9 mouse cellular contexts compared by ENCODE assay signal in genomic region chr11:117335146-117335545, GRCm38 (mm10).
DNase-seq lines count a peak whose midpoint lies in the region; ATAC-seq and TF ChIP-seq lines count a peak whose summit lies in the region.
"Had no signal": no experiment of that assay in that cellular context is flagged by ENCODE, and none has a peak within 500 bp of the region (broad histone marks: within the 10 kb centered on the region; RNA-seq: fewer than 3 reads in every experiment).

No protein-coding gene starts in this region.

- no peak overlapping the region for H3K4me3 ChIP-seq in lung, embryonic 15.5 days
- H3K4me3 ChIP-seq in embryonic facial prominence, embryonic 11.5 days (ENCODE audit: low read depth, low read length): no peak overlapping the region
- peak overlapping the region; percentile 23; the same call in 1 of the 2 replicates for H3K4me3 ChIP-seq in intestine, postnatal 0 days (ENCODE audit: low read depth, low read length)
- H3K4me3 ChIP-seq in neural tube, embryonic 14.5 days (ENCODE audit: low read depth, low read length): no peak overlapping the region

- ATAC-seq in lung, embryonic 15.5 days (ENCODE audit: borderline replicate concordance, extremely low read depth, low FRiP score, low TSS enrichment): no peak
- no peak for ATAC-seq in embryonic facial prominence, embryonic 11.5 days (replicated peaks; ENCODE audit: insufficient number of reproducible peaks, low FRiP score, low TSS enrichment, low read depth)
- ATAC-seq in intestine, postnatal 0 days: no peak
- no peak for ATAC-seq in neural tube, embryonic 14.5 days (ENCODE audit: low read depth)
- ATAC-seq in frontal cortex, adult (ENCODE audit: low TSS enrichment): no peak

- H3K9ac ChIP-seq in lung, embryonic 15.5 days: peak overlapping the region; percentile 13; the same call in 1 of the 2 replicates
- H3K9ac ChIP-seq in embryonic facial prominence, embryonic 11.5 days (replicated peaks; ENCODE audit: low read length): no peak overlapping the region
- peak overlapping the region; percentile 45; the same call in 1 of the 2 replicates for H3K9ac ChIP-seq in intestine, postnatal 0 days (ENCODE audit: low read depth, low read length)
- peak overlapping the region; percentile 37; the same call in 1 of the 2 replicates for H3K9ac ChIP-seq in neural tube, embryonic 14.5 days (replicated peaks; ENCODE audit: low read depth, low read length)

- TF ChIP-seq CTCF in intestine, postnatal 0 days (IDR thresholded peaks at IDR 0.05; ENCODE audit: low read depth): no peak

- H3K4me2 ChIP-seq in lung, embryonic 15.5 days: peak overlapping the region; percentile 89; the same call in 1 of the 2 replicates
- no peak overlapping the region for H3K4me2 ChIP-seq in embryonic facial prominence, embryonic 11.5 days (ENCODE audit: low read depth, low read length)
- H3K4me2 ChIP-seq in intestine, postnatal 0 days (replicated peaks; ENCODE audit: low read depth): peak overlapping the region; percentile 61
- H3K4me2 ChIP-seq in neural tube, embryonic 14.5 days (ENCODE audit: low read depth, low read length): no peak overlapping the region

- H3K4me1 ChIP-seq in lung, embryonic 15.5 days: peaks cover 94% of the 10 kb centered on the region
- peaks cover 24% of the 10 kb centered on the region for H3K4me1 ChIP-seq in embryonic facial prominence, embryonic 11.5 days (ENCODE audit: control insufficient read depth, insufficient read depth, low read length)
- H3K4me1 ChIP-seq in intestine, postnatal 0 days (replicated peaks; ENCODE audit: control insufficient read depth, insufficient read depth, low read length): peaks cover 38% of the 10 kb centered on the region
- peaks cover 40% of the 10 kb centered on the region for H3K4me1 ChIP-seq in neural tube, embryonic 14.5 days (ENCODE audit: control insufficient read depth, insufficient read depth, low read length)

- no peaks in the 10 kb centered on the region for H3K9me3 ChIP-seq in lung, embryonic 15.5 days
- H3K9me3 ChIP-seq in embryonic facial prominence, embryonic 11.5 days (replicated peaks; ENCODE audit: control insufficient read depth, low read length): no peaks in the 10 kb centered on the region
- no peaks in the 10 kb centered on the region for H3K9me3 ChIP-seq in intestine, postnatal 0 days (ENCODE audit: control insufficient read depth)
- no peaks in the 10 kb centered on the region for H3K9me3 ChIP-seq in neural tube, embryonic 14.5 days (ENCODE audit: control insufficient read depth, low read length)

- H3K36me3 ChIP-seq in lung, embryonic 15.5 days: no peaks in the 10 kb centered on the region
- no peaks in the 10 kb centered on the region for H3K36me3 ChIP-seq in embryonic facial prominence, embryonic 11.5 days (replicated peaks; ENCODE audit: control insufficient read depth, insufficient read depth, low read depth, low read length)
- H3K36me3 ChIP-seq in intestine, postnatal 0 days (ENCODE audit: control insufficient read depth, insufficient read depth): no peaks in the 10 kb centered on the region; the same call in 1 of the 2 replicates
- no peaks in the 10 kb centered on the region for H3K36me3 ChIP-seq in neural tube, embryonic 14.5 days (ENCODE audit: control insufficient read depth, insufficient read depth, low read length)

- H3K27me3 ChIP-seq in lung, embryonic 15.5 days: no peaks in the 10 kb centered on the region
- H3K27me3 ChIP-seq in embryonic facial prominence, embryonic 11.5 days (ENCODE audit: control insufficient read depth, insufficient read depth, low read length): no peaks in the 10 kb centered on the region; the same call in 1 of the 2 replicates
- H3K27me3 ChIP-seq in intestine, postnatal 0 days (replicated peaks; ENCODE audit: control insufficient read depth, insufficient read depth, low read length): no peaks in the 10 kb centered on the region
- H3K27me3 ChIP-seq in neural tube, embryonic 14.5 days (ENCODE audit: control insufficient read depth, insufficient read depth, low read length): no peaks in the 10 kb centered on the region

- no peak for DNase-seq in lung, postnatal 36 days
- DNase-seq in embryonic facial prominence, embryonic 11.5 days (ENCODE audit: low spot score): no peak
- DNase-seq in urinary bladder, postnatal 25 days (ENCODE audit: low spot score): no peak
- DNase-seq: cerebellum, postnatal 25 days; gastrocnemius, postnatal 10 days had no signal

- peak overlapping the region; percentile 93 for H3K27ac ChIP-seq in lung, embryonic 15.5 days
- 0 out of 2 replicates have a peak overlapping the region, but pooled peaks have one; percentile 3 for H3K27ac ChIP-seq in embryonic facial prominence, embryonic 11.5 days (replicated peaks; ENCODE audit: low read depth, low read length)
- peak overlapping the region; percentile 95 for H3K27ac ChIP-seq in intestine, postnatal 0 days (ENCODE audit: low read depth, low read length)
- H3K27ac ChIP-seq in neural tube, embryonic 14.5 days (ENCODE audit: low read depth, low read length): no peak overlapping the region

- WGBS in lung, embryonic 15.5 days: 78% methylated on average over 2 of the region's 2 CpGs
- WGBS in embryonic facial prominence, embryonic 11.5 days: 85% methylated on average over 2 of the region's 2 CpGs
- WGBS in intestine, postnatal 0 days: 68% methylated on average over 2 of the region's 2 CpGs
- WGBS in neural tube, embryonic 14.5 days: 91% methylated on average over 2 of the region's 2 CpGs

Comparison
In these comparisons a context has a peak if more than half of its experiments do, and no peak if none do; other contexts are left out.
1. H3K4me2 ChIP-seq: peak in lung, embryonic 15.5 days (single experiment) and intestine, postnatal 0 days (single experiment); none in embryonic facial prominence, embryonic 11.5 days (single experiment) and neural tube, embryonic 14.5 days (single experiment).